Mouse (Mus musculus): Measurements from ENCODE around the gene Uba52. TPM values are rescaled to one million over a fixed set of nuclear protein-coding genes. Genes with fewer than 3 reads are reported as not detected.

Gene Uba52
- polyA plus RNA-seq, 1 experiment from 2014 or later = 930 TPM

DNA sequence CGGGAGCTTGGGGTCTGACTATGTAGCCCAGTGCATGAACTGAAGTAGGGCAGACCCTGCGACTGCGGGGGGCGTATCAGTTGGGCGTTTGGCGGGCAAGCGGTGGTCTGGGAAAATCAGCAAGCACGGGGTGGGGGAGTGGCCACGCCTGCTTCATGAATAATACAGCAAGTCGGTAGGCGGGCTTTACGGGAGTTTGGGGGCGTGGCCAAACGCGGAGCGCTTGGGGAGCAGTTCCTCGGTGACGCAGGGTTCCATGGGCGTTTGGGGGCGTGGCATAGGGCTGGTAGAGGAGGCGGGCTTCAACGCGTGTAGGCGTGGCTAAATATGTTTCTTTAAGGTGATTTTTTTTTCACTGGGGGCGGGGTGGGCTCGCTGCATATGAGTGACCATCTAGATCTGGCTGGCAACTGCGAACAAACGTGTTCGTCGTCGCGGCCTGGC, 28.1 kb upstream of the Uba52 start:
- peak overlapping the region; percentile 97 for H3K4me2 ChIP-seq (ENCODE audit: low read depth, low read length)
- ATAC-seq (ENCODE audit: insufficient read depth, low FRiP score) = peak; percentile 79
- no peaks in the 10 kb centered on the region for H3K9me3 ChIP-seq (replicated peaks; ENCODE audit: control insufficient read depth, low read length)
- H3K9ac ChIP-seq (ENCODE audit: low read length) = peak overlapping the region; percentile 90
- peaks cover 23% of the 10 kb centered on the region for H3K4me1 ChIP-seq (ENCODE audit: control insufficient read depth, insufficient read depth, low read length)
- WGBS = under 1% methylated on average over 32 of the region's 32 CpGs
- H3K27me3 ChIP-seq (ENCODE audit: control insufficient read depth, insufficient read depth, low read length) = no peaks in the 10 kb centered on the region
- H3K27ac ChIP-seq (ENCODE audit: low read length) = peak overlapping the region; percentile 95
- H3K4me3 ChIP-seq (replicated peaks; ENCODE audit: low read length) = peak overlapping the region; percentile 91
- H3K36me3 ChIP-seq (ENCODE audit: control insufficient read depth, insufficient read depth, low read length) = 0 out of 2 replicates have a peak, but pooled peaks cover 10% of the 10 kb centered on the region

DNA sequence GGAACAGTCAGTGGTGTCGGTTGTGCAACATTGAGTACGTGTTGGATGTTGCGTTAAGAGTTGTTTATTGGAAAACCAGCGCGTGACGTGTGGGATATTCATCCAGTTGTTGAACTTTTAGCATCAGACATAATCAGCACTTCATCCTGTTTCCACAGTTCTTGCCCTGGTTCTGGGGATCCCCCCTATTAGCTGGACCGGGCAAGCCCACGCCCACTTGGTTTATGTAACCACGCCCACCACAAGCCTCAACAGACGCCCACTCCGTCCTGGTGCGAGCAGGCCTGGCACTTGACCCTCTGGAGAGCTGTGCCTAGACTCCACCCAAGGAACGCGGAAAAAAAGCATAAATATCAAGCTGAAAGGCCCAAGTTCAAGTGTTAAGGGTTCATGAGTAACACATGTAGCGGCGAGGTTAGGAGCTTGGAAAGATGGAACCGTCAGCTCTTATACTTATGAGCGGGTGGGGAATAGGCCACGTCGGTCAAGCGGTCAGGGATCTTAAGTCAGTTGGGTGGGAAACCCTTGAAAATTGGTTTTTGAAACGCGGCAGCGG, 27.5 kb upstream of the Uba52 start:
- H3K4me2 ChIP-seq (ENCODE audit: low read depth, low read length) = peak overlapping the region; percentile 97
- peak overlapping the region; percentile 94 for H3K27ac ChIP-seq (ENCODE audit: low read length)
- no peaks in the 10 kb centered on the region for H3K27me3 ChIP-seq (ENCODE audit: control insufficient read depth, insufficient read depth, low read length)
- H3K36me3 ChIP-seq (ENCODE audit: control insufficient read depth, insufficient read depth, low read length) = 0 out of 2 replicates have a peak, but pooled peaks cover 10% of the 10 kb centered on the region
- H3K4me1 ChIP-seq (ENCODE audit: control insufficient read depth, insufficient read depth, low read length) = peaks cover 21% of the 10 kb centered on the region
- peak overlapping the region; percentile 72 for H3K9ac ChIP-seq (ENCODE audit: low read length)
- H3K9me3 ChIP-seq (replicated peaks; ENCODE audit: control insufficient read depth, low read length) = no peaks in the 10 kb centered on the region
- H3K4me3 ChIP-seq (replicated peaks; ENCODE audit: low read length) = peak overlapping the region; percentile 91
- peak; percentile 12; the same call in 1 of the 2 replicates for ATAC-seq (ENCODE audit: insufficient read depth, low FRiP score)
- WGBS = 11% methylated on average over 24 of the region's 24 CpGs

DNA sequence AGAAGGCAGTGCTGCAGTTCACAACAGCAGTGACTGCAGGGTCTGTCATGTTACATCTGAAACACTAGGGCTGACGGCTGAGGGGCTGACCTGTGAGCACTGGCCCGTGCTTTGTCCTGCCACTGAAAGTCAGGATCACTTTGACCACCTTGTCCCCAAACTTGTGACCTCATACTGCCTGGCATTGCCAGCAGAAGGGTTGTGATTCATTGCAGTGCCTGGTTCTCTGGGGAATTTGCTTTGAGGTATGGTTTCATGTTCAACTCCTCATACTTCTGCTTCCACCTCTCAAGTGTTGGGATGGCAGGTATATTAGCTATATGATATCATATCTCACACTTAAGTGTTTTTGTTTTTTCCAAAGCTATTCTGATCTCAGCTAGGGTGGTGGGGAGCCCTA, 25.1 kb upstream of the Uba52 start:
- Histone ChIP-seq H3K36me3 (ENCODE audit: control insufficient read depth, insufficient read depth, low read length) (peaks cover 25% of the 10 kb centered on the region; the same call in 1 of the 2 replicates), H3K9ac (ENCODE audit: low read length) (no peak overlapping the region), H3K4me2 (ENCODE audit: low read depth, low read length) (no peak overlapping the region), H3K4me1 (ENCODE audit: control insufficient read depth, insufficient read depth, low read length) (peaks cover 12% of the 10 kb centered on the region), H3K27ac (ENCODE audit: low read length) (no peak overlapping the region), H3K9me3 (replicated peaks; ENCODE audit: control insufficient read depth, low read length) (no peaks in the 10 kb centered on the region), H3K27me3 (ENCODE audit: control insufficient read depth, insufficient read depth, low read length) (no peaks in the 10 kb centered on the region), H3K4me3 (replicated peaks; ENCODE audit: low read length) (no peak overlapping the region)
- ATAC-seq (ENCODE audit: insufficient read depth, low FRiP score) = no peak
- WGBS = 88% methylated on average over 2 of the region's 2 CpGs

DNA sequence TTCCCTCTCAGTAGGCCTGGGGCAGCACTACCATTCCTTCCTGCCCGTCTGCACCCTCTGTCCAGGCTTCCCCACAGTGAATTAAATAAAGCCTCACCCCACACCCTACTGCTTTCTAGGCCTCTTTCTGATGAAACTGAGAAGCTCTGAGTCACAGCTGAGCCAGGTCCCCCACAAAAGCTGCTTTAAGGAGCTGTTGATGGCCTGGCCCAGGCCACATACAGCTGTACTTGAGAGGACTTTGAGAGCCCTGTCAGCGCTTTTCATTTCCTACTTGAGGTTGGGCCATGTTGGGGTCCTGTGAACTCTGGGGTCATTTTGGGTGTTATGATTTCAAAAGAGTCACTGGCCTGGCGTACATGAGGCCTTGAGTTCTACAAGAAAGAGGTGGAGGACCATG, 24.6 kb upstream of the Uba52 start:
- Histone ChIP-seq H3K4me1 (ENCODE audit: control insufficient read depth, insufficient read depth, low read length) (peaks cover 8% of the 10 kb centered on the region), H3K27ac (ENCODE audit: low read length) (no peak overlapping the region), H3K36me3 (ENCODE audit: control insufficient read depth, insufficient read depth, low read length) (peaks cover 27% of the 10 kb centered on the region; the same call in 1 of the 2 replicates), H3K9me3 (replicated peaks; ENCODE audit: control insufficient read depth, low read length) (no peaks in the 10 kb centered on the region), H3K9ac (ENCODE audit: low read length) (no peak overlapping the region), H3K4me3 (replicated peaks; ENCODE audit: low read length) (no peak overlapping the region), H3K4me2 (ENCODE audit: low read depth, low read length) (no peak overlapping the region), H3K27me3 (ENCODE audit: control insufficient read depth, insufficient read depth, low read length) (no peaks in the 10 kb centered on the region)
- WGBS = 94% methylated on average over 3 of the region's 3 CpGs
- ATAC-seq (ENCODE audit: insufficient read depth, low FRiP score) = no peak

DNA sequence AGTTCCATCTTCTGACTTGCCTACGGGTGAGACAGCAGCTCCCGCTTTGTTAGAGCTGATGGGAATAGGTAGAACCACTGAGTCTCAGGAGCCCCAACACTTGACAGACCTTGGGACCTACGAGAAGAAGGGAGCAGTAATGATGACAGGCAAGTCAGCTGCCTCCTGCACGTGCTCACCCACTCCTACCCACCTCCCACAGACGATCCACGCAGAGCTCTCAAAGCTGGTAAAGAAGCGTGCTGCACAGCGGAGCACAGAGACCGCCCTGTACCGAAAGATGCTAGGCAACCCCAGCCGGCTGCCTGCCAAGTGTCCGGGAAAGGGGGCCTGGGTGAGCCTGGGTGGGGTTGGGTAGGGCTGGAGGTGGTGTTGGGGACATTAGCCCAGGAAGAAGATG, 23.7 kb upstream of the Uba52 start:
- H3K4me2 ChIP-seq (ENCODE audit: low read depth, low read length) = no peak overlapping the region
- 89% methylated on average over 12 of the region's 12 CpGs for WGBS
- no peaks in the 10 kb centered on the region for H3K9me3 ChIP-seq (replicated peaks; ENCODE audit: control insufficient read depth, low read length)
- H3K27me3 ChIP-seq (ENCODE audit: control insufficient read depth, insufficient read depth, low read length) = no peaks in the 10 kb centered on the region
- H3K9ac ChIP-seq (ENCODE audit: low read length) = no peak overlapping the region
- no peak overlapping the region for H3K27ac ChIP-seq (ENCODE audit: low read length)
- peaks cover 33% of the 10 kb centered on the region; the same call in 1 of the 2 replicates for H3K36me3 ChIP-seq (ENCODE audit: control insufficient read depth, insufficient read depth, low read length)
- peaks cover 8% of the 10 kb centered on the region for H3K4me1 ChIP-seq (ENCODE audit: control insufficient read depth, insufficient read depth, low read length)
- ATAC-seq (ENCODE audit: insufficient read depth, low FRiP score) = no peak
- no peak overlapping the region for H3K4me3 ChIP-seq (replicated peaks; ENCODE audit: low read length)

DNA sequence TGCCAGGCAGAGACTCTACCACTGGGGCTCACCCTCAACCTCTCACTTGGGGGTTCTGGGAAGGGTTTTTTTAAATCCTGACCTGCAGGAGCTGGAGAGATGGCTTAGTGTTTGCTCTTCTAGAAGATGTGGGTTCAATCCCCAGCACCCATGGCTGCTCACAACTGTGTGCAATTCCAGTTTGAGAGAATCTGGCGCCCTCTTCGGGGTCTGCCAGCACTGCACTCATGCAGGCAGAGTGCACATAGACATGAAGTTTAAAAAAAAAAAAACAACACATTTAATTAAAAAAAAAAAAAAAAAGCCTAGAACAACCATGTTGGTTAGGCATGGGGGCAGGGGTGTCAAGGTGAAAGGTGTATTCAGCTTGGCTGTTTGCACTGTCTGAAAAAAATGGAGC, 19.7 kb upstream of the Uba52 start:
- peaks cover 14% of the 10 kb centered on the region for H3K4me1 ChIP-seq (ENCODE audit: control insufficient read depth, insufficient read depth, low read length)
- 90% methylated on average over 2 of the region's 2 CpGs for WGBS
- no peaks in the 10 kb centered on the region for H3K27me3 ChIP-seq (ENCODE audit: control insufficient read depth, insufficient read depth, low read length)
- H3K36me3 ChIP-seq (ENCODE audit: control insufficient read depth, insufficient read depth, low read length) = peaks cover 27% of the 10 kb centered on the region; the same call in 1 of the 2 replicates
- no peak overlapping the region for H3K27ac ChIP-seq (ENCODE audit: low read length)
- H3K9ac ChIP-seq (ENCODE audit: low read length) = no peak overlapping the region
- ATAC-seq (ENCODE audit: insufficient read depth, low FRiP score) = no peak
- H3K4me2 ChIP-seq (ENCODE audit: low read depth, low read length) = no peak overlapping the region
- no peak overlapping the region for H3K4me3 ChIP-seq (replicated peaks; ENCODE audit: low read length)
- no peaks in the 10 kb centered on the region for H3K9me3 ChIP-seq (replicated peaks; ENCODE audit: control insufficient read depth, low read length)

DNA sequence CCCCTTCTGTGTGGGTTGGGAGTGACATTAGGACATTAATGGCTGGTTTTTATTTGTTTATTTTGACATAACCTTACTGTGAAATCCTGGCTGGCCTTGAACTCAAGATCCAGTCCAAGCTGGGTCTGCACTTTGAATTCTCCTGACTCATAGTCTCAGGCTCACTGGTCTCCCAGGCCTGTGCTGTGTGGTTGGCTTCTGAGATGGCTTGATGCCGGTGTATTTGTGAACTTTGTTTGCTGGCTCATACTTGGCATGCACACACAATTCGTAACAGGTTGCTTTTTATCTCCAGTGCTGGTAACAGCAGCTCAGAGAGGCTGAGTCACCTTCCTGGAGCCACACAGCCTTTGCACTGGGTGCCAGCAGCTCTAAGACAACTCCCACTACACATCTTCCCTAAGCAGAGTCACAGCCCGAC, 19.1 kb upstream of the Uba52 start:
- Histone ChIP-seq H3K4me1 (ENCODE audit: control insufficient read depth, insufficient read depth, low read length) (peaks cover 14% of the 10 kb centered on the region), H3K9me3 (replicated peaks; ENCODE audit: control insufficient read depth, low read length) (no peaks in the 10 kb centered on the region), H3K4me2 (ENCODE audit: low read depth, low read length) (no peak overlapping the region), H3K27ac (ENCODE audit: low read length) (no peak overlapping the region), H3K9ac (ENCODE audit: low read length) (no peak overlapping the region), H3K27me3 (ENCODE audit: control insufficient read depth, insufficient read depth, low read length) (no peaks in the 10 kb centered on the region), H3K36me3 (ENCODE audit: control insufficient read depth, insufficient read depth, low read length) (peaks cover 23% of the 10 kb centered on the region; the same call in 1 of the 2 replicates), H3K4me3 (replicated peaks; ENCODE audit: low read length) (no peak overlapping the region)
- WGBS = 92% methylated on average over 3 of the region's 3 CpGs
- ATAC-seq (ENCODE audit: insufficient read depth, low FRiP score) = no peak

DNA sequence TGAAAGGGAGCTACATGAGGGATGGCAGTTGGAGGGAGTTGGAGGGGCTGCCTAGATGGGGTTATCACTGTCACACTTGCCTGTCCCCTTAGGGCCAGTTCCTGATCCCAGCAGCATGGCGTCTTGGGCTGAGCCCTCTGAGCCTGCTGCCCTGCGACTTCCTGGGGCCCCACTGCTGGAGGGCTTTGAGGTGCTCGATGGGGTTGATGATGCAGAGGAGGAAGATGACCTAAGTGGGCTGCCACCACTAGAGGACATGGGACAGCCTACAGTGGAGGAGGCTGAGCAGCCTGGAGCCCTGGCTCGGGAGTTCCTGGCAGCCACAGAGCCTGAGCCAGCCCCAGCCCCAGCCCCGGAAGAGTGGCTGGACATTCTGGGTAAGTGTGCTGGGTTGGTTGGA, 18.7 kb upstream of the Uba52 start:
- H3K9me3 ChIP-seq (replicated peaks; ENCODE audit: control insufficient read depth, low read length) = no peaks in the 10 kb centered on the region
- no peaks in the 10 kb centered on the region for H3K27me3 ChIP-seq (ENCODE audit: control insufficient read depth, insufficient read depth, low read length)
- H3K4me3 ChIP-seq (replicated peaks; ENCODE audit: low read length) = no peak overlapping the region
- H3K27ac ChIP-seq (ENCODE audit: low read length) = no peak overlapping the region
- H3K4me1 ChIP-seq (ENCODE audit: control insufficient read depth, insufficient read depth, low read length) = peaks cover 14% of the 10 kb centered on the region
- WGBS = 78% methylated on average over 5 of the region's 5 CpGs
- no peak overlapping the region for H3K4me2 ChIP-seq (ENCODE audit: low read depth, low read length)
- H3K9ac ChIP-seq (ENCODE audit: low read length) = peak overlapping the region; percentile 28; the same call in 1 of the 2 replicates
- peaks cover 23% of the 10 kb centered on the region; the same call in 1 of the 2 replicates for H3K36me3 ChIP-seq (ENCODE audit: control insufficient read depth, insufficient read depth, low read length)
- no peak for ATAC-seq (ENCODE audit: insufficient read depth, low FRiP score)

DNA sequence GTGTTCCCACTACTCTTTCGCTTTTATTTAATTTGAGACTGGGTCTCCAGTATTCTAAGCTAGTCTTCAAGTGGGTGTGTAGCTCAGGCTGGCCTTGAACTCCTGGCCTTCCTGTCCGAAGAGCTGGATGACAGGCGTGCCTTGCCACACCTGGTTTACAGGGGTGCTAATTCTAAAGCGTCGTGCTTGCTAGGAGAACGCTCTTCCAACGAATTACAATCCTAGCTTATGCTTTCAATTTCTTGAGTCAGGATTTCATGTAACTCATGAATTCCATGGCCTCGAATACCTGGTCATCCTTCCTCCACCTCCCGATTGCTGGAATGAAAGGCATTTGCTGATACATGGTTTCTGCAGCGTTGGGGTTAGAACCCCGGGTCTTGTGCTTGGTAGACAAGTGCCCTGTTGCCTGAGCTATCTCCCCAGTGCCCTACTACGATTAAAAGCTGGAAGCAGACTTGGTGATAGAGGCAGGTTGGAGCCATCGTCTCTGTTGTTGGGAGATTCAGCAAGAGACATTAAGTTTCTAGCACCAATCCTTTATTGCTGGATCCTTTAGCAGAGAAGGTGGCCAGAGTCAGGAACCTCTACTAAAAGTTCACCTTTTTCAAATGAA, 17.7 kb upstream of the Uba52 start:
- no peak for ATAC-seq (ENCODE audit: insufficient read depth, low FRiP score)
- 24% methylated on average over 13 of the region's 13 CpGs for WGBS
- peak overlapping the region; percentile 93 for H3K4me3 ChIP-seq (replicated peaks; ENCODE audit: low read length)
- H3K9ac ChIP-seq (ENCODE audit: low read length) = peak overlapping the region; percentile 98
- H3K4me1 ChIP-seq (ENCODE audit: control insufficient read depth, insufficient read depth, low read length) = peaks cover 19% of the 10 kb centered on the region
- H3K36me3 ChIP-seq (ENCODE audit: control insufficient read depth, insufficient read depth, low read length) = peaks cover 23% of the 10 kb centered on the region; the same call in 1 of the 2 replicates
- H3K27ac ChIP-seq (ENCODE audit: low read length) = peak overlapping the region; percentile 86
- no peaks in the 10 kb centered on the region for H3K27me3 ChIP-seq (ENCODE audit: control insufficient read depth, insufficient read depth, low read length)
- H3K4me2 ChIP-seq (ENCODE audit: low read depth, low read length) = peak overlapping the region; percentile 74
- H3K9me3 ChIP-seq (replicated peaks; ENCODE audit: control insufficient read depth, low read length) = no peaks in the 10 kb centered on the region
